Mouse (Mus musculus) hindbrain, embryonic 16.5 days (tissue): ENCODE measurements around the gene Rhebl1. TPM values are rescaled to one million over a fixed set of nuclear protein-coding genes. Genes with fewer than 3 reads are reported as not detected.
"Not testable (repeated sequence)": the region's sequence is repeated elsewhere in the genome, so short reads cannot be mapped to it uniquely, and the experiment has no call there.

Source experiments
- ATAC-seq: fragments of 200-750 bp; cut with Nextera tagmentation; 2 replicates; pipeline ENCODE4 v1.8.0; 2017; ENCODE audit warnings: moderate TSS enrichment, moderate library complexity
- H3K27ac ChIP-seq: fragments of 300-500 bp; sonication (generic); 2 replicates; pipeline ENCODE4 v1.5.1; 2014; ENCODE audit warnings: low read depth, mild to moderate bottlenecking, control low read depth, low read length, moderate library complexity
- H3K27me3 ChIP-seq: fragments of 300-500 bp; sonication (generic); replicated peaks from 2 replicates; pipeline ENCODE4 v1.6.1; 2014; ENCODE audit warnings: low read length; ENCODE audit not compliant: control insufficient read depth, insufficient read depth
- H3K36me3 ChIP-seq: fragments of 300-500 bp; sonication (generic); 2 replicates; pipeline ENCODE4 v1.6.1; 2014; ENCODE audit warnings: mild to moderate bottlenecking, low read length, moderate library complexity, mixed read lengths; ENCODE audit not compliant: control insufficient read depth, insufficient read depth
- H3K4me1 ChIP-seq: fragments of 300-500 bp; sonication (generic); 2 replicates; pipeline ENCODE4 v1.6.1; 2014; ENCODE audit warnings: low read depth, low read length; ENCODE audit not compliant: control insufficient read depth, insufficient read depth
- H3K4me2 ChIP-seq: fragments of 300-500 bp; sonication (generic); 2 replicates; pipeline ENCODE4 v1.6.1; 2014; ENCODE audit warnings: mild to moderate bottlenecking, low read length, control low read depth, moderate library complexity
- H3K4me3 ChIP-seq: fragments of 300-500 bp; sonication (generic); 2 replicates; pipeline ENCODE4 v1.5.1; 2014; ENCODE audit warnings: mild to moderate bottlenecking, low read length, control low read depth, moderate library complexity
- H3K9ac ChIP-seq: fragments of 300-500 bp; sonication (generic); 2 replicates; pipeline ENCODE4 v1.6.1; 2014; ENCODE audit warnings: low read depth, mild to moderate bottlenecking, control low read depth, low read length, moderate library complexity
- H3K9me3 ChIP-seq: fragments of 300-500 bp; sonication (generic); 2 replicates; pipeline ENCODE4 v1.6.1; 2014; ENCODE audit warnings: mild to moderate bottlenecking, low read length, moderate library complexity; ENCODE audit not compliant: control insufficient read depth
- WGBS: fragments of 180-500 bp; shearing (Covaris S2); extraction: QIAGEN DNeasy Blood & Tissue Kit; methylation state at CpG from one replicate; pipeline ENCODE4 v1.1.7; 2014; 5-methylcytosine and 5-hydroxymethylcytosine counted together
- polyA plus RNA-seq: library from polyadenylated mRNA; unstranded; fragments of >200 nt; fragmentation: Nextera tagmentation; extraction: Ambion mirVana; gene quantifications from 2 replicates; pipeline ENCODE4 v1.2.1, GENCODE M21; 2015

The Rhebl1 gene
- polyA plus RNA-seq: 31.4 and 33.4 TPM in 2 replicates

GRCm38 (mm10) chr15:98893940-98894745 is at the start of gene Rhebl1:
Gene Rhebl1, minus strand, starts transcription at chr15:98894540.
- H3K27ac ChIP-seq: no peak within 1 kb of the TSS
- peak within 1 kb of the TSS; percentile 56 for H3K4me3 ChIP-seq
- 0 out of 2 replicates have a peak, but pooled peaks have one; percentile 51 for ATAC-seq
- no peaks in the 10 kb centered on the region for H3K36me3 ChIP-seq
- peak within 1 kb of the TSS; percentile 100 for H3K4me2 ChIP-seq
- H3K9me3 ChIP-seq: no peaks in the 10 kb centered on the region
- H3K9ac ChIP-seq: peak within 1 kb of the TSS; percentile 62
- peaks cover 33% of the 10 kb centered on the region for H3K4me1 ChIP-seq
- peaks cover 60% of the 10 kb centered on the region for H3K27me3 ChIP-seq
- WGBS: under 1% methylated on average over 68 of the region's 77 CpGs

DNA sequence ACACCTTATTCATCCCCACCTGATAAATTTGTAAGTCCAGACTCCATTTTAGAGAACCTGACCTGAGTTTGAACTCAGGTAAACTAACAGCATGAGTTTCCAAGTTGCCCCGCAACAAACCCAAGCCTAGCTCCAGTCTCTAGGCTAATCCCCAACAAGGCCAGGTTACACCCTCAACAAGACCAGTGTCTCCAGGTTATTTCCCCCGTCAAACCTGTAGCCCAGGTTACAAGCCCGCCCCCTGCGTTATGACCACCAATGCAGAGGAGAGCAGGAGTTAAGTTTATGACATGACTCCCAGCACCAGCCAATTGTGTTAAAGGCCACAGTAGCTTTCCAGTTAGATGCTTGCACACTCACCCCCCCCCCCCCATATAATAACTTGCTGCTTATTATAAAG is 48.8 kb upstream of the Rhebl1 start:
- Histone ChIP-seq H3K27ac (no peak overlapping the region), H3K4me3 (no peak overlapping the region)
- 73% methylated on average over 4 of the region's 4 CpGs for WGBS

GRCm38 (mm10) chr15:98942081-98942480 is 47.7 kb upstream of the Rhebl1 start:
- H3K4me1 ChIP-seq: no peaks in the 10 kb centered on the region; the same call in 1 of the 2 replicates
- H3K27ac ChIP-seq: no peak overlapping the region
- no peaks in the 10 kb centered on the region for H3K27me3 ChIP-seq
- WGBS: 68% methylated on average over 4 of the region's 4 CpGs
- no peak overlapping the region for H3K9ac ChIP-seq
- H3K4me3 ChIP-seq: no peak overlapping the region
- H3K9me3 ChIP-seq: no peaks in the 10 kb centered on the region
- no peak overlapping the region for H3K4me2 ChIP-seq
- no peaks in the 10 kb centered on the region for H3K36me3 ChIP-seq
- no peak for ATAC-seq

More for the DNA sequence above, 48.8 kb upstream of the Rhebl1 start:
- Histone ChIP-seq H3K9ac (no peak overlapping the region), H3K36me3 (no peaks in the 10 kb centered on the region), H3K4me1 (peaks cover 9% of the 10 kb centered on the region), H3K4me2 (no peak overlapping the region), H3K9me3 (no peaks in the 10 kb centered on the region), H3K27me3 (no peaks in the 10 kb centered on the region)
- ATAC-seq: no peak

GRCm38 (mm10) chr15:98941539-98941938 is 47.2 kb upstream of the Rhebl1 start:
- no peaks in the 10 kb centered on the region; the same call in 1 of the 2 replicates for H3K4me1 ChIP-seq
- 87% methylated on average over 2 of the region's 2 CpGs for WGBS
- no peak overlapping the region for H3K27ac ChIP-seq
- H3K9me3 ChIP-seq: no peaks in the 10 kb centered on the region
- no peak overlapping the region for H3K4me2 ChIP-seq
- no peak overlapping the region for H3K4me3 ChIP-seq
- no peaks in the 10 kb centered on the region for H3K27me3 ChIP-seq
- H3K36me3 ChIP-seq: no peaks in the 10 kb centered on the region
- no peak for ATAC-seq
- no peak overlapping the region for H3K9ac ChIP-seq

- no peaks in the 10 kb centered on the region for H3K27me3 ChIP-seq
- no peaks in the 10 kb centered on the region for H3K9me3 ChIP-seq
- 0 out of 2 replicates have a peak overlapping the region, but pooled peaks have one; percentile 20 for H3K27ac ChIP-seq
- H3K4me2 ChIP-seq: no peak overlapping the region
- no peak overlapping the region for H3K4me3 ChIP-seq
- H3K9ac ChIP-seq: no peak overlapping the region; the same call in 1 of the 2 replicates
- peaks cover 2% of the 10 kb centered on the region for H3K4me1 ChIP-seq
- no peaks in the 10 kb centered on the region for H3K36me3 ChIP-seq
- ATAC-seq: 0 out of 2 replicates have a peak, but pooled peaks have one; percentile 50
- WGBS: 51% methylated on average over 10 of the region's 10 CpGs
Observed at GRCm38 (mm10) chr15:98940816-98941215, 46.5 kb upstream of the Rhebl1 start.

DNA sequence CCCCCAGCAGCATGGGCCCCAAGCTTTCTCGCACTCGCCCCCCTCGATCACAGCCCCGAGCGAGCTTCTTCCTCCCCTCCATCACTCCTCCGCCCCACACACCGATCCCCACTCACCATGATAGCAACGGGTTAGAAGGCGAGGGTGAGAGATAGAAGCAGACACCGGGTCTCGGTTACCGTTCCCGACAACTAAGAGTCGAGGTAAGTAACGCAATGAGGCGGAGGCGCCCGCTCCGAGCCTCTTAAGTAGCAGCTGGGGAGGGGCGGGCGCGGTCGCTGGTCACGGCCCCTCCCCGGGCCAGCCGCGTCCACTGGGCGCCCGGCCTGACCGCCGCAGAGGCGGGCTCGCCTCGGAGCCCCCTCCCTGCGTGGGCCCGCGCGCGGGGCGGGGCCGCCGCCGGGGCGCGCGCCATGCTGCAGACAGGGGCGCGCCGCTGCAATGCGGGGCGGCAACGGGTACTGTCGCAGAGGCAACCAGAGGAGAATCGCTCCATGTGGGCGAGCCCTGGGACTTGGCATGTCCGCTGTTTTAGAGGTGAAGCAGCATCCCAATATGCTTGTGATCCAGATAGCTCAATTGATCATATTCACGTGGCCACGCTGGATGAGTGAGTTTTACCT is 40.0 kb upstream of the Rhebl1 start, which contains the start of gene Tuba1b:
Tuba1b (minus strand) TSS at position 349 of the 623 bp plus-strand sequence.
- no peaks in the 10 kb centered on the region for H3K9me3 ChIP-seq
- H3K4me3 ChIP-seq: peak within 1 kb of the TSS; percentile 67
- peaks cover 22% of the 10 kb centered on the region for H3K4me1 ChIP-seq
- H3K27ac ChIP-seq: peak within 1 kb of the TSS; percentile 98
- peak within 1 kb of the TSS; percentile 91 for H3K9ac ChIP-seq
- ATAC-seq: peak; percentile 96
- 0 out of 2 replicates have a peak, but pooled peaks cover 3% of the 10 kb centered on the region for H3K36me3 ChIP-seq
- peak within 1 kb of the TSS; percentile 86 for H3K4me2 ChIP-seq
- under 1% methylated on average over 39 of the region's 58 CpGs for WGBS
- H3K27me3 ChIP-seq: no peaks in the 10 kb centered on the region

DNA sequence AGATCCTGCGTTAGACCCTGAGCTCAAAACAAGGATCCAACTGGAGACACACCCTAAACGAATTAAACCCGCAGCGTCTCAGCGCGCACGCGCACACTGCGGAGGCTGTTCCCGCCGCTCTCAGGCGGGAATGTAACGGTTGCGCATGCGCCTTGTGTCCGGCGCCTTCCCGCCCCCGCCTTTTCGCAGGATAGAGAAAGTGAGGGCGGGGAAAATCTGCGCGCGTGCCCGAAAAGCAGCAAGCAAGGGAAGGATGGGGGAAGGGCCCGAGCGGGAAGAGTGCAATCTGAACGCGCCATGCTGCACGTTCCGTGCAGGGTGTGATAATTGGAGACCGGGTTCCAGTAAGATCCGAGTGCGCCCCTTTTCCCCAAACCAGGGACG is 39.5 kb upstream of the Rhebl1 start:
- Histone ChIP-seq H3K4me1 (peaks cover 26% of the 10 kb centered on the region), H3K9me3 (no peaks in the 10 kb centered on the region), H3K4me2 (peak overlapping the region; percentile 86), H3K27ac (peak overlapping the region; percentile 98), H3K27me3 (no peaks in the 10 kb centered on the region), H3K36me3 (0 out of 2 replicates have a peak, but pooled peaks cover 3% of the 10 kb centered on the region), H3K9ac (peak overlapping the region; percentile 91), H3K4me3 (peak overlapping the region; percentile 67)
- WGBS: under 1% methylated on average over 34 of the region's 35 CpGs
- peak; percentile 84 for ATAC-seq

DNA sequence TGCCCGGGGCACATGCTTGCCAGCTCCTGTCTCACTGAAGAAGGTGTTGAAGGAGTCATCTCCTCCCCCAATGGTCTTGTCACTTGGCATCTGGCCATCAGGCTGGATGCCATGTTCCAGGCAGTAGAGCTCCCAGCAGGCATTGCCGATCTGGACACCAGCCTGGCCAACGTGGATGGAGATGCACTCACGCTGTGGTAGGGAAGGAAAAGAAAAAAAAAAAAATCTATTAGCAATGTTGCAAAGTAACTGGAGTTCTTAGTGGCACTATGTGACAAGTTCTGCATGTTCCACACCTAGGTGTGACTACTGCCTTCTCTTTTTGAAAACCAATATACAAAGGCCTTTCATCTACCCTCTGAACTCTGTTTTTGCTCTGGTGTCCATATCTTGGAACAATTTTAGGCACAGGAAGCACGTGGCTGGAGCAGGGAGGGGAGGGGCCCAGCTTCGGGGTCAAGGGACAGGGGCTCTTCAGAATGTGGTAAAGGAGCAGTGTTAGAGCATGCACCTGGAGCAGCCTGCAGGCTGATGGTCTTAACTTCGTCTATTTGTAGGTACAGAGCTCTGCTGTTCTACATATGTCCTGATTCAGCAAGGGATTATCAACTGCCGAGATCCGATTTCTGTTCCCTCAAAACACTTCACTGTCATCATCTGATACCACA is 38.8 kb upstream of the Rhebl1 start:
- not testable (repeated sequence) for ATAC-seq, H3K36me3 ChIP-seq

More for the DNA sequence above, 38.8 kb upstream of the Rhebl1 start:
- not testable (repeated sequence) for H3K9me3 ChIP-seq, H3K27me3 ChIP-seq
- Histone ChIP-seq H3K27ac (peak overlapping the region; percentile 98), H3K4me1 (peaks cover 28% of the 10 kb centered on the region), H3K9ac (peak overlapping the region; percentile 91), H3K4me2 (peak overlapping the region; percentile 86), H3K4me3 (peak overlapping the region; percentile 67)
- WGBS: 5% methylated on average over 8 of the region's 9 CpGs
